Mouse (Mus musculus) Patski (cell line): ENCODE data around the gene Arhgap1. TPM values are rescaled to one million over a fixed set of nuclear protein-coding genes. Genes with fewer than 3 reads are reported as not detected.

Experiments
- ATAC-seq: fragments of 100-300 bp; one replicate; pipeline ENCODE4 v1.8.0; 2021
- CTCF ChIA-PET: fragments of 350-600 bp; sonication (Branson Sonifier 250); formaldehyde crosslinking; loops from one replicate; lab custom pipeline; 2022; ENCODE audit warnings: inconsistent platforms; lab: Charles Lee
- POLR2A ChIA-PET: fragments of 350-600 bp; sonication (Branson Sonifier 250); formaldehyde crosslinking; loops from one replicate; lab custom pipeline; 2022; ENCODE audit warnings: antibody characterized with exemption, inconsistent platforms; lab: Charles Lee
- DNase-seq: peaks from one replicate; pipeline ENCODE4 v3.0.0-alpha.2; 2011; ENCODE audit warnings: low read depth, low spot score
- H3K27me3 ChIP-seq: fragments of 371-371 bp; one replicate; pipeline ENCODE4 v1.5.1; 2021
- CTCF ChIP-seq: fragments of 100-300 bp; IDR thresholded peaks from one replicate; pipeline ENCODE4 v1.5.1; 2021
- in situ Hi-C: fragments of 300-500 bp; cut with MboI; formaldehyde crosslinking; loops from 3 replicates; pipeline ENCODE4 v1.11.1; 2018; ENCODE audit warnings: low pct_unique_long_range_greater_than_20kb, mixed read lengths
- polyA plus RNA-seq: library from polyadenylated mRNA; unstranded; gene quantifications from one replicate; pipeline ENCODE4 v1.2.3, GENCODE M21; 2021

Arhgap1 gene
- polyA plus RNA-seq, 1 experiment from 2014 or later, result 80.1 TPM

DNA sequence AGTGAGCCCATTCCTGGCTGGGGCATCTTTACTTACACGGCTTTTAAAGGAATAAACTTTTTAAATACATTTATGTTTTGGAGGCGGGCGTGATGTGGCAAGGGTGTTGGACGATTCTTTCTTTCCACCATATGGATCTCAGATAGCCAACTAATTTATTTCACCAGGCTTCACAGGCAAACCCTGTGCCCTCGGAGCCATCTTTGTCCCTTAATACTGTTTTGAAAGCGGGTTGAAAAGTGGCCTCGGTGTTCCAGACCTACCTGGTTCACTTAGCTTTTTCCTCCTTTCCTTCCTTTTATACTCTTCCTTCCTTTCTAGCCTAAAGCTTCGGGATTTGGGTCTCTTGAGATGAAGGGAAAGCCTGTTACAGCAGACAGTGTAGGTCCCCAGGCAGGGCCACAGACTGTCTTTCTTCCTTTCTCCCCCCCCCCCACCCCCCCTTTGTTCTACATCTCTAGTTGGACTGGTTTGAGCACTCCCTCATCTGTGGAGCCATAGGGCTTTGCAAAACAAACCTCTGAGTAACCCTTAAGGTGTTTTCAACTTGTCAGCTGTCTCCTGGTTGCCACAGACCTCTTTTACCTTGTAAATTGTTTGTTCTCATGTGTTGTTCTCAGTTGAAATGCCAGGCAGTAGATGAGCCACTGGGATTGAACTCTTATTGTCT is 61.7 kb downstream of the Arhgap1 start:
- TF ChIP-seq CTCF, result no peak
- in situ Hi-C loops, result no loop called here
- no peaks in the 10 kb centered on the region for H3K27me3 ChIP-seq
- ATAC-seq (peak; percentile 18), DNase-seq (no peak)
- ChIA-PET CTCF (interaction anchor here (1.2 to 1.7 kb wide), 2 partner anchors 11 to 16 kb away, joined by 3 to 5 read pairs; no protein-coding TSS in a partner anchor), POLR2A (no interaction called here)

DNA sequence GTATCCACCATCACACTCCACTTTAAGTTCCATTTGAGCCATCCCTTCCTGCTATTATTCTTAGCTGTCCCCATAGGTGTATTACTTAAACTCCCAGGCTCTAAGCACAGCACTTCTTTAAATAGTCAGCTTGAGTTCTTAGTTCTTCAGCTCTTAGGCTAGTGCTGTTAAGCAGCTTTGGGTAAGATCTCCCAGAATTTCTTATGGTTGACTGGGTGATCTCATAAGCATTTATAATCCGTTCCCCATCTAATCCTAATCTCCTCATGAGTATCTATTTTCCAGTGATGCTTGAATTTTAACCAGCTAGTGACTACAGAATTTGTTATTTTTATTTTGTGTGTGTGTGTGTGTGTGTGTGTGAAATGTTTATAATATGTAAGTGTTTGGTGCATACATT is 65.3 kb downstream of the Arhgap1 start:
- ChIA-PET POLR2A (interaction anchor here (1.3 kb wide), 1 partner anchor 13 kb away, joined by 3 read pairs; no protein-coding TSS in a partner anchor), CTCF (no interaction called here)
- TF ChIP-seq CTCF, result no peak
- ATAC-seq, result no peak
- in situ Hi-C loops, result no loop called here
- no peaks in the 10 kb centered on the region for H3K27me3 ChIP-seq
- DNase-seq, result no peak

DNA sequence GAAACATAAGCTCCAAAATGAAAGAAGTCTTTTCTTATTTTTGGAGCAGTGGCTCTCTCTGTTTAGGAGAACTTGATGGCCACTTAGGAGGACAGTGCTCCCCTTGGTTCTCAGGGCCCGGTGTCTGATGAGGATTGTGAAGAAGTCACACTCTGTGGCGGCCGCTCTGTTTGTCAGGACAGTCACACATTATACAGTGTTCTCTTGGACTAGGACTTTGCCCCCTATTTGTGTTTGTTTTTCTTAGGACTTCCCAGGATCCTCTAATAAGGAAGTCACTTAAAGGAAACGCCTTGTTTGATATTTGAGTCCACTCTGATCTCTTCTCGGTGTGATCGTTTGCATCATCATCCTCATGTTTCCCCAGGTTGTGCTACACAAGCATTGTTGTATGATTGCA is 68.6 kb downstream of the Arhgap1 start:
- CTCF ChIA-PET, result no interaction called here

More for the DNA sequence above, 68.6 kb downstream of the Arhgap1 start:
- no peak for TF ChIP-seq CTCF
- POLR2A ChIA-PET, result no interaction called here
- no peaks in the 10 kb centered on the region for H3K27me3 ChIP-seq
- in situ Hi-C loops, result no loop called here
- ATAC-seq (no peak), DNase-seq (no peak)

Other genes starting within 250 kb of the Arhgap1 start
- gene 1110051M20Rik, start 205.2 kb upstream of the Arhgap1 start, polyA plus RNA-seq, result 15.1 TPM
- gene Lrp4, start 192.3 kb upstream of the Arhgap1 start, polyA plus RNA-seq, result 3.4 TPM
- gene Ckap5, start 123.1 kb upstream of the Arhgap1 start, polyA plus RNA-seq, result 58.1 TPM
- gene F2, start 13.4 kb upstream of the Arhgap1 start, polyA plus RNA-seq, result not detected
- 15.2 TPM for gene Zfp408, start 69 bp upstream of the Arhgap1 start, polyA plus RNA-seq
- gene Atg13, start 60.7 kb downstream of the Arhgap1 start, polyA plus RNA-seq, result 25.3 TPM
- gene Harbi1, start 61.0 kb downstream of the Arhgap1 start, polyA plus RNA-seq, result 11.4 TPM
- gene Ambra1, start 80.3 kb downstream of the Arhgap1 start, polyA plus RNA-seq, result 27.5 TPM